Mouse (Mus musculus) kidney, embryonic 14.5 days (tissue): ENCODE data around the gene A4galt. TPM values are rescaled to one million over a fixed set of nuclear protein-coding genes. Genes with fewer than 3 reads are reported as not detected.

Experiments
- ATAC-seq: fragments of 200-750 bp; cut with Nextera tagmentation; 2 replicates; pipeline ENCODE4 v1.8.0; 2017; ENCODE audit warnings: moderate number of reproducible peaks, mild to moderate bottlenecking, moderate TSS enrichment, moderate library complexity; ENCODE audit not compliant: low FRiP score, low TSS enrichment
- H3K27ac ChIP-seq: fragments of 300-500 bp; sonication (generic); 2 replicates; pipeline ENCODE4 v1.5.1; 2014; ENCODE audit warnings: low read depth, mild to moderate bottlenecking, low read length, moderate library complexity, mixed read lengths
- H3K27me3 ChIP-seq: fragments of 300-500 bp; sonication (generic); 2 replicates; pipeline ENCODE4 v1.6.1; 2014; ENCODE audit warnings: mild to moderate bottlenecking, low read length; ENCODE audit not compliant: control insufficient read depth, insufficient read depth
- H3K36me3 ChIP-seq: fragments of 300-500 bp; sonication (generic); 2 replicates; pipeline ENCODE4 v1.6.1; 2014; ENCODE audit warnings: low read length, mixed read lengths; ENCODE audit not compliant: control insufficient read depth, insufficient read depth
- H3K4me1 ChIP-seq: fragments of 300-500 bp; sonication (generic); 2 replicates; pipeline ENCODE4 v1.6.1; 2014; ENCODE audit warnings: low read length, mixed read lengths; ENCODE audit not compliant: control insufficient read depth, insufficient read depth
- H3K4me2 ChIP-seq: fragments of 300-500 bp; sonication (generic); replicated peaks from 2 replicates; pipeline ENCODE4 v1.6.1; 2014; ENCODE audit warnings: low read depth, mild to moderate bottlenecking, low read length
- H3K4me3 ChIP-seq: fragments of 300-500 bp; sonication (generic); 2 replicates; pipeline ENCODE4 v1.5.1; 2014; ENCODE audit warnings: mild to moderate bottlenecking, low read length
- H3K9ac ChIP-seq: fragments of 300-500 bp; sonication (generic); 2 replicates; pipeline ENCODE4 v1.6.1; 2014; ENCODE audit warnings: low read depth, mild to moderate bottlenecking, low read length, moderate library complexity
- H3K9me3 ChIP-seq: fragments of 300-500 bp; sonication (generic); 2 replicates; pipeline ENCODE4 v1.6.1; 2016; ENCODE audit warnings: low read length; ENCODE audit not compliant: control insufficient read depth
- WGBS: fragments of 180-500 bp; shearing (Covaris S2); extraction: QIAGEN DNeasy Blood & Tissue Kit; methylation state at CpG from one replicate; pipeline ENCODE4 v1.1.7; 2014; 5-methylcytosine and 5-hydroxymethylcytosine counted together
- polyA plus RNA-seq: library from polyadenylated mRNA; unstranded; fragments of >200 nt; fragmentation: Nextera tagmentation; extraction: Ambion mirVana; gene quantifications from 2 replicates; pipeline ENCODE4 v1.2.1, GENCODE M21; 2014

A4galt gene
- polyA plus RNA-seq, 1 experiment from 2014 or later = 19.9 TPM

- peaks cover 7% of the 10 kb centered on the region; the same call in 1 of the 2 replicates for H3K4me1 ChIP-seq
- no peaks in the 10 kb centered on the region for H3K9me3 ChIP-seq
- H3K27ac ChIP-seq = no peak overlapping the region
- no peaks in the 10 kb centered on the region for H3K27me3 ChIP-seq
- no peaks in the 10 kb centered on the region for H3K36me3 ChIP-seq
- no peak overlapping the region for H3K4me3 ChIP-seq
- H3K9ac ChIP-seq = no peak overlapping the region
- 13% methylated on average over 10 of the region's 10 CpGs for WGBS
- ATAC-seq = peak; percentile 50
- no peak overlapping the region for H3K4me2 ChIP-seq
Measured at GRCm38 (mm10) chr15:83204731-83205451, 46.7 kb downstream of the A4galt start.

- 80% methylated on average over 4 of the region's 4 CpGs for WGBS
- no peaks in the 10 kb centered on the region for H3K27me3 ChIP-seq
- no peak overlapping the region for H3K4me3 ChIP-seq
- H3K27ac ChIP-seq = no peak overlapping the region
- no peaks in the 10 kb centered on the region; the same call in 1 of the 2 replicates for H3K4me1 ChIP-seq
- H3K9me3 ChIP-seq = no peaks in the 10 kb centered on the region
- ATAC-seq = no peak
- H3K9ac ChIP-seq = no peak overlapping the region
- no peaks in the 10 kb centered on the region for H3K36me3 ChIP-seq
- H3K4me2 ChIP-seq = no peak overlapping the region
Measured at GRCm38 (mm10) chr15:83202412-83202811, 49.2 kb downstream of the A4galt start.

GRCm38 (mm10) chr15:83193413-83193812 lies 58.2 kb downstream of the A4galt start:
- ATAC-seq = no peak
- Histone ChIP-seq H3K9ac (no peak overlapping the region), H3K27ac (no peak overlapping the region), H3K4me1 (no peaks in the 10 kb centered on the region), H3K4me2 (no peak overlapping the region), H3K9me3 (no peaks in the 10 kb centered on the region), H3K36me3 (no peaks in the 10 kb centered on the region), H3K4me3 (no peak overlapping the region), H3K27me3 (no peaks in the 10 kb centered on the region)
- WGBS = 89% methylated on average over 4 of the region's 4 CpGs

- peak; percentile 78 for ATAC-seq
- H3K27me3 ChIP-seq = no peaks in the 10 kb centered on the region
- H3K4me2 ChIP-seq = no peak overlapping the region
- no peaks in the 10 kb centered on the region for H3K36me3 ChIP-seq
- 0 out of 2 replicates have a peak, but pooled peaks cover 2% of the 10 kb centered on the region for H3K4me1 ChIP-seq
- no peak overlapping the region for H3K4me3 ChIP-seq
- no peak overlapping the region for H3K27ac ChIP-seq
- H3K9ac ChIP-seq = no peak overlapping the region
- H3K9me3 ChIP-seq = no peaks in the 10 kb centered on the region
- WGBS = 33% methylated on average over 5 of the region's 5 CpGs
Measured at GRCm38 (mm10) chr15:83182351-83182750, 69.2 kb downstream of the A4galt start.

GRCm38 (mm10) chr15:83181800-83182330 lies 69.7 kb downstream of the A4galt start:
- Histone ChIP-seq H3K4me2 (no peak overlapping the region), H3K4me3 (no peak overlapping the region), H3K9me3 (no peaks in the 10 kb centered on the region), H3K9ac (no peak overlapping the region; the same call in 1 of the 2 replicates), H3K36me3 (no peaks in the 10 kb centered on the region), H3K27ac (no peak overlapping the region), H3K27me3 (no peaks in the 10 kb centered on the region), H3K4me1 (0 out of 2 replicates have a peak, but pooled peaks cover 2% of the 10 kb centered on the region)
- no peak for ATAC-seq
- 61% methylated on average over 4 of the region's 4 CpGs for WGBS

- WGBS = 90% methylated on average over 6 of the region's 6 CpGs
- no peak overlapping the region for H3K4me3 ChIP-seq
Measured at GRCm38 (mm10) chr15:83180004-83180403, 71.6 kb downstream of the A4galt start.

More at GRCm38 (mm10) chr15:83180004-83180403, 71.6 kb downstream of the A4galt start:
- H3K9me3 ChIP-seq = no peaks in the 10 kb centered on the region
- no peak overlapping the region for H3K9ac ChIP-seq
- H3K4me1 ChIP-seq = 0 out of 2 replicates have a peak, but pooled peaks cover 2% of the 10 kb centered on the region
- H3K4me2 ChIP-seq = no peak overlapping the region
- ATAC-seq = no peak
- H3K27me3 ChIP-seq = no peaks in the 10 kb centered on the region
- no peaks in the 10 kb centered on the region for H3K36me3 ChIP-seq
- no peak overlapping the region for H3K27ac ChIP-seq

Other genes with a start within 250 kb of the A4galt start
- gene Nfam1, start 218.5 kb downstream of the A4galt start, polyA plus RNA-seq = 2.0 and 3.4 TPM in 2 replicates
- gene Serhl, start 162.3 kb downstream of the A4galt start, polyA plus RNA-seq = 52.7 and 54.5 TPM in 2 replicates
- gene Rrp7a, start 129.0 kb downstream of the A4galt start, polyA plus RNA-seq = 50.2 and 50.4 TPM in 2 replicates
- gene Poldip3, start 102.4 kb downstream of the A4galt start, polyA plus RNA-seq = 117 and 173 TPM in 2 replicates
- 144 and 175 TPM in 2 replicates for gene Cyb5r3, start 79.2 kb downstream of the A4galt start, polyA plus RNA-seq
- gene Arfgap3, start 98.5 kb upstream of the A4galt start, polyA plus RNA-seq = 25.7 and 33.3 TPM in 2 replicates
- gene Pacsin2, start 212.8 kb upstream of the A4galt start, polyA plus RNA-seq = 37.9 and 64.2 TPM in 2 replicates